Mouse (Mus musculus): ENCODE measurements at regions not wholly inside any gene's neighbourhood (a gene's known extent, or its start where the extent isn't known, plus 50 kb on each side); places are given as distances from the start of the nearest gene placed in this dataset.
A peak's percentile ranks its signal among the peaks of the same experiment; 100 is the strongest.

GRCm38 (mm10) chr1:90691157-90691594, 88.4 kb downstream of the Cops8 start:
- Histone ChIP-seq H3K4me3 (no peak overlapping the region), H3K79me2 (ENCODE audit: control insufficient read depth, insufficient read depth) (no peaks in the 10 kb centered on the region), H3K36me3 (ENCODE audit: control insufficient read depth, insufficient read depth) (no peaks in the 10 kb centered on the region), H3K27me3 (ENCODE audit: control insufficient read depth, insufficient read depth, insufficient read length) (no peaks in the 10 kb centered on the region), H3ac (ENCODE audit: control insufficient read depth, insufficient read length) (no peak overlapping the region), H3K4me2 (ENCODE audit: low read depth) (peak overlapping the region; percentile 2)
- TF ChIP-seq POLR2AphosphoS2 (IDR thresholded peaks at IDR 0.05; ENCODE audit: insufficient read length, low read depth) (no peak), SRF (IDR thresholded peaks at IDR 0.05; ENCODE audit: control insufficient read depth, insufficient read length, low read depth) (no peak), E2F4 (IDR thresholded peaks at IDR 0.05; ENCODE audit: insufficient read depth) (no peak), USF1 (IDR thresholded peaks at IDR 0.05; ENCODE audit: low read depth) (no peak), MYOD1 (IDR thresholded peaks at IDR 0.05; ENCODE audit: control insufficient read depth in 1 of 3, insufficient read length in 2 of 3, low read depth in 2 of 3) (no peak), POLR2A (IDR thresholded peaks at IDR 0.05; ENCODE audit: insufficient read length, low read depth) (no peak), TCF3 (IDR thresholded peaks at IDR 0.05; ENCODE audit: insufficient read length, low read depth) (no peak), MYOG (IDR thresholded peaks at IDR 0.05; ENCODE audit: control insufficient read depth in 1 of 3, insufficient read depth in 1 of 3, insufficient read length in 2 of 3, low read depth in 2 of 3) (no peak), REST (IDR thresholded peaks at IDR 0.05; ENCODE audit: insufficient read depth, insufficient read length) (no peak), TCF12 (IDR thresholded peaks at IDR 0.05; ENCODE audit: insufficient read depth, poor library complexity, severe bottlenecking) (no peak), CEBPB (IDR thresholded peaks at IDR 0.05; ENCODE audit: insufficient read depth, poor library complexity, severe bottlenecking) (no peak), MAX (IDR thresholded peaks at IDR 0.05; ENCODE audit: low read depth) (no peak)

- Histone ChIP-seq H3K27me3 (ENCODE audit: control insufficient read depth, insufficient read depth, insufficient read length) (no peaks in the 10 kb centered on the region), H3K4me2 (ENCODE audit: low read depth) (no peak overlapping the region), H3ac (ENCODE audit: control insufficient read depth, insufficient read length) (no peak overlapping the region), H3K4me3 (no peak overlapping the region), H3K36me3 (ENCODE audit: control insufficient read depth, insufficient read depth) (no peaks in the 10 kb centered on the region), H3K79me2 (ENCODE audit: control insufficient read depth, insufficient read depth) (no peaks in the 10 kb centered on the region)
- TF ChIP-seq MAX (IDR thresholded peaks at IDR 0.05; ENCODE audit: low read depth) (no peak), POLR2AphosphoS2 (IDR thresholded peaks at IDR 0.05; ENCODE audit: insufficient read length, low read depth) (no peak), MYOG (IDR thresholded peaks at IDR 0.05; ENCODE audit: control insufficient read depth in 1 of 3, insufficient read depth in 1 of 3, insufficient read length in 2 of 3, low read depth in 2 of 3) (peak in 1 of 3 experiments; percentile 54), SRF (IDR thresholded peaks at IDR 0.05; ENCODE audit: control insufficient read depth, insufficient read length, low read depth) (no peak), TCF12 (IDR thresholded peaks at IDR 0.05; ENCODE audit: insufficient read depth, poor library complexity, severe bottlenecking) (no peak), POLR2A (IDR thresholded peaks at IDR 0.05; ENCODE audit: insufficient read length, low read depth) (no peak), MYOD1 (IDR thresholded peaks at IDR 0.05; ENCODE audit: control insufficient read depth in 1 of 3, insufficient read length in 2 of 3, low read depth in 2 of 3) (no peak), TCF3 (IDR thresholded peaks at IDR 0.05; ENCODE audit: insufficient read length, low read depth) (no peak), E2F4 (IDR thresholded peaks at IDR 0.05; ENCODE audit: insufficient read depth) (no peak), CEBPB (IDR thresholded peaks at IDR 0.05; ENCODE audit: insufficient read depth, poor library complexity, severe bottlenecking) (no peak), REST (IDR thresholded peaks at IDR 0.05; ENCODE audit: insufficient read depth, insufficient read length) (no peak), USF1 (IDR thresholded peaks at IDR 0.05; ENCODE audit: low read depth) (peak; percentile 12)
Observed at GRCm38 (mm10) chr1:90692851-90693250, 90.1 kb downstream of the Cops8 start.

- TF ChIP-seq TCF3 (IDR thresholded peaks at IDR 0.05; ENCODE audit: insufficient read length, low read depth), result no peak
- no peak for TF ChIP-seq MYOG (IDR thresholded peaks at IDR 0.05; ENCODE audit: control insufficient read depth in 1 of 3, insufficient read depth in 1 of 3, insufficient read length in 2 of 3, low read depth in 2 of 3)
- TF ChIP-seq CEBPB (IDR thresholded peaks at IDR 0.05; ENCODE audit: insufficient read depth, poor library complexity, severe bottlenecking), result no peak
- TF ChIP-seq SRF (IDR thresholded peaks at IDR 0.05; ENCODE audit: control insufficient read depth, insufficient read length, low read depth), result no peak
- TF ChIP-seq MYOD1 (IDR thresholded peaks at IDR 0.05; ENCODE audit: control insufficient read depth in 1 of 3, insufficient read length in 2 of 3, low read depth in 2 of 3), result no peak
- H3ac ChIP-seq (ENCODE audit: control insufficient read depth, insufficient read length), result no peak overlapping the region
Observed at GRCm38 (mm10) chr1:90694761-90695160, 92.0 kb downstream of the Cops8 start.

GRCm38 (mm10) chr1:90695166-90695749, 92.5 kb downstream of the Cops8 start:
- Histone ChIP-seq H3K4me3 (no peak overlapping the region), H3ac (ENCODE audit: control insufficient read depth, insufficient read length) (no peak overlapping the region), H3K36me3 (ENCODE audit: control insufficient read depth, insufficient read depth) (no peaks in the 10 kb centered on the region), H3K4me2 (ENCODE audit: low read depth) (no peak overlapping the region), H3K79me2 (ENCODE audit: control insufficient read depth, insufficient read depth) (no peaks in the 10 kb centered on the region), H3K27me3 (ENCODE audit: control insufficient read depth, insufficient read depth, insufficient read length) (no peaks in the 10 kb centered on the region)
- TF ChIP-seq E2F4 (IDR thresholded peaks at IDR 0.05; ENCODE audit: insufficient read depth) (no peak), POLR2AphosphoS2 (IDR thresholded peaks at IDR 0.05; ENCODE audit: insufficient read length, low read depth) (no peak), MYOD1 (IDR thresholded peaks at IDR 0.05; ENCODE audit: control insufficient read depth in 1 of 3, insufficient read length in 2 of 3, low read depth in 2 of 3) (no peak), USF1 (IDR thresholded peaks at IDR 0.05; ENCODE audit: low read depth) (no peak), MAX (IDR thresholded peaks at IDR 0.05; ENCODE audit: low read depth) (no peak), POLR2A (IDR thresholded peaks at IDR 0.05; ENCODE audit: insufficient read length, low read depth) (no peak), TCF12 (IDR thresholded peaks at IDR 0.05; ENCODE audit: insufficient read depth, poor library complexity, severe bottlenecking) (no peak), SRF (IDR thresholded peaks at IDR 0.05; ENCODE audit: control insufficient read depth, insufficient read length, low read depth) (no peak), REST (IDR thresholded peaks at IDR 0.05; ENCODE audit: insufficient read depth, insufficient read length) (no peak), CEBPB (IDR thresholded peaks at IDR 0.05; ENCODE audit: insufficient read depth, poor library complexity, severe bottlenecking) (no peak), MYOG (IDR thresholded peaks at IDR 0.05; ENCODE audit: control insufficient read depth in 1 of 3, insufficient read depth in 1 of 3, insufficient read length in 2 of 3, low read depth in 2 of 3) (no peak), TCF3 (IDR thresholded peaks at IDR 0.05; ENCODE audit: insufficient read length, low read depth) (no peak)

More at GRCm38 (mm10) chr1:90694761-90695160, 92.0 kb downstream of the Cops8 start:
- H3K79me2 ChIP-seq (ENCODE audit: control insufficient read depth, insufficient read depth), result no peaks in the 10 kb centered on the region
- H3K36me3 ChIP-seq (ENCODE audit: control insufficient read depth, insufficient read depth), result no peaks in the 10 kb centered on the region
- no peaks in the 10 kb centered on the region for H3K27me3 ChIP-seq (ENCODE audit: control insufficient read depth, insufficient read depth, insufficient read length)
- H3K4me3 ChIP-seq, result no peak overlapping the region
- H3K4me2 ChIP-seq (ENCODE audit: low read depth), result no peak overlapping the region
